Mouse (Mus musculus) forebrain, embryonic 13.5 days (tissue): ENCODE data around the gene Tmem150c. TPM values are rescaled to one million over a fixed set of nuclear protein-coding genes. Genes with fewer than 3 reads are reported as not detected.

Experiments used
- ATAC-seq: fragments of 200-750 bp; cut with Nextera tagmentation; 2 replicates; pipeline ENCODE4 v1.8.0; 2017
- H3K27ac ChIP-seq: fragments of 300-500 bp; sonication (generic); 2 replicates; pipeline ENCODE4 v1.5.1; 2015; ENCODE audit warnings: inconsistent platforms, mild to moderate bottlenecking, moderate library complexity
- H3K27me3 ChIP-seq: fragments of 300-500 bp; sonication (generic); 2 replicates; pipeline ENCODE4 v1.6.1; 2015; ENCODE audit warnings: mild to moderate bottlenecking, inconsistent platforms
- H3K36me3 ChIP-seq: fragments of 300-500 bp; sonication (generic); 2 replicates; pipeline ENCODE4 v1.6.1; 2015; ENCODE audit warnings: mild to moderate bottlenecking, inconsistent platforms; ENCODE audit not compliant: poor library complexity, severe bottlenecking
- H3K4me1 ChIP-seq: fragments of 300-500 bp; sonication (generic); 2 replicates; pipeline ENCODE4 v1.6.1; 2015; ENCODE audit warnings: inconsistent platforms
- H3K4me2 ChIP-seq: fragments of 300-500 bp; sonication (generic); 2 replicates; pipeline ENCODE4 v1.6.1; 2015; ENCODE audit warnings: inconsistent platforms, mild to moderate bottlenecking, moderate library complexity
- H3K4me3 ChIP-seq: fragments of 300-500 bp; sonication (generic); 2 replicates; pipeline ENCODE4 v1.5.1; 2015; ENCODE audit warnings: mild to moderate bottlenecking, inconsistent platforms
- H3K9ac ChIP-seq: fragments of 300-500 bp; sonication (generic); 2 replicates; pipeline ENCODE4 v1.6.1; 2015; ENCODE audit warnings: mild to moderate bottlenecking, inconsistent platforms
- H3K9me3 ChIP-seq: fragments of 300-500 bp; sonication (generic); replicated peaks from 2 replicates; pipeline ENCODE4 v1.6.1; 2016; ENCODE audit warnings: inconsistent platforms
- whole genome bisulfite sequencing: fragments of 180-500 bp; shearing (Covaris S2); methylation state at CpG from one replicate; pipeline ENCODE4 v1.1.7; 2015; 5-methylcytosine and 5-hydroxymethylcytosine counted together
- polyA plus RNA-seq: library from polyadenylated mRNA; unstranded; fragments of >200 nt; fragmentation: Nextera tagmentation; extraction: Ambion mirVana; gene quantifications from 2 replicates; pipeline ENCODE4 v1.2.1, GENCODE M21; 2015

The Tmem150c gene
- polyA plus RNA-seq = 12.7 and 14.0 TPM in 2 replicates

DNA sequence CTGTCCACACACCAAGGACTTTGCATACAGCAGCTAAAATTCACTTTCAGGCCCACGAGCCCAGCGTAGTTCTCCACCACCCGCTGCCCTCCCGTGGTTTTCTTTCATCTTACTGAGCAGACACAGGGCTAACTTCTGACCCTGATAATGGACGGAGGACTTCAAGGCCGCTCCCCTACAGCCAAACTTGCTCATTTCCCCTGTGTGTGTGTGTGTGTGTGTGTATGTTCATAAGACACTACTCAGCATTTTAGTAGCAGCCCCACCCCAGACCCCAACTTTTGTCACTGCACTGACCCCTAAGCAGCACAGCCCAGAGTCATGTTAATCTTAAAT, at the start of gene Tmem150c:
Tmem150c (minus strand) TSS at position 171 of the 336 bp plus-strand sequence.
- Histone ChIP-seq H3K4me2 (peak within 1 kb of the TSS; percentile 88), H3K27ac (peak within 1 kb of the TSS; percentile 48)
- ATAC-seq = no peak

DNA sequence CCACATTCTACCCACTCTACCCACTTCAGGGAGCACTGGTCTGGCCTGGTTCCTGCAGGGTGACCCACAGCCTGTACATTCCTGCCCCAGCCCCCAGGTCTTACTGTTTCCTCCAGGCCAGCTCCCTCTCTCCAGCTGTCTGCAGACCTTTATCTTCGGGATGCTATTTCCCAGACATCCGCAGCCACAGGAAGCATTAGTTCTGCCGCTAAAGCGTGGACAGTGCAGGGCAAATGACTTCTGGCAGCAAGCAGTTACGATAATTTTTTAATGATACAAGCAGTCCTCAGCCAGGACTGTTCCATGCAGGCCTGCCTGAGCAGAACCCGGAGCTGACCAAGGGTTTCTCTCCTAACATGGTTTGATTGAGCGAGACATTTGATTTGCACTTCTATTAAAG, 49.5 kb upstream of the Tmem150c start:
- H3K4me3 ChIP-seq = no peak overlapping the region
- no peaks in the 10 kb centered on the region for H3K9me3 ChIP-seq
- H3K27me3 ChIP-seq = no peaks in the 10 kb centered on the region
- no peak overlapping the region for H3K27ac ChIP-seq
- no peaks in the 10 kb centered on the region for H3K36me3 ChIP-seq
- no peak for ATAC-seq
- no peak overlapping the region for H3K4me2 ChIP-seq
- H3K9ac ChIP-seq = no peak overlapping the region
- H3K4me1 ChIP-seq = no peaks in the 10 kb centered on the region
- 90% methylated on average over 7 of the region's 7 CpGs for WGBS

More for the DNA sequence above, at the start of gene Tmem150c:
- 7% methylated on average over 6 of the region's 6 CpGs for WGBS
- no peaks in the 10 kb centered on the region for H3K9me3 ChIP-seq
- no peaks in the 10 kb centered on the region for H3K36me3 ChIP-seq
- H3K9ac ChIP-seq = peak within 1 kb of the TSS; percentile 89
- H3K4me1 ChIP-seq = peaks cover 9% of the 10 kb centered on the region; the same call in 1 of the 2 replicates
- peak within 1 kb of the TSS; percentile 79 for H3K4me3 ChIP-seq
- H3K27me3 ChIP-seq = peaks cover 4% of the 10 kb centered on the region; the same call in 1 of the 2 replicates

DNA sequence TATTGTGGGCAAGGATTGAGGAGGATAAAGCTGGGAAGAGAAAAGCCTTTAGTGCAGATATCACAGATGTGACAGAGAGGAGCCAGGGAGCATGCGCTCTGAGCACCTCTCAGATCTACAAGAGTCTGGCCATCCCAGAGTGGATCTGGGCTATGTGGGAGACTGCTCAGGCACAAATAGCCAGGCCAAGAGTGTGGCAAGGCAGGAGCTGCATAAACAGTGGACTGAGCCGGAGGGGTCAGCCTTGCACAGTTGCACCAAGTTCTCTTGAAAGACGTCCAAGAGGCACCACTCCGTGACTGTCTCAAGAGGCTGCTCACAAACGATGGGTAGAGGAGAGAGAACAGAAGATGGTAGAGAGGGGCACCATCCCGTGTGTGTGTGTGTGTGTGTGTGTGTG, 47.1 kb upstream of the Tmem150c start:
- 73% methylated on average over 6 of the region's 6 CpGs for WGBS
- H3K9ac ChIP-seq = no peak overlapping the region
- H3K36me3 ChIP-seq = no peaks in the 10 kb centered on the region
- no peak overlapping the region for H3K4me3 ChIP-seq
- H3K4me1 ChIP-seq = no peaks in the 10 kb centered on the region
- no peak overlapping the region for H3K27ac ChIP-seq
- no peak for ATAC-seq
- no peaks in the 10 kb centered on the region for H3K9me3 ChIP-seq
- no peaks in the 10 kb centered on the region for H3K27me3 ChIP-seq
- no peak overlapping the region for H3K4me2 ChIP-seq

DNA sequence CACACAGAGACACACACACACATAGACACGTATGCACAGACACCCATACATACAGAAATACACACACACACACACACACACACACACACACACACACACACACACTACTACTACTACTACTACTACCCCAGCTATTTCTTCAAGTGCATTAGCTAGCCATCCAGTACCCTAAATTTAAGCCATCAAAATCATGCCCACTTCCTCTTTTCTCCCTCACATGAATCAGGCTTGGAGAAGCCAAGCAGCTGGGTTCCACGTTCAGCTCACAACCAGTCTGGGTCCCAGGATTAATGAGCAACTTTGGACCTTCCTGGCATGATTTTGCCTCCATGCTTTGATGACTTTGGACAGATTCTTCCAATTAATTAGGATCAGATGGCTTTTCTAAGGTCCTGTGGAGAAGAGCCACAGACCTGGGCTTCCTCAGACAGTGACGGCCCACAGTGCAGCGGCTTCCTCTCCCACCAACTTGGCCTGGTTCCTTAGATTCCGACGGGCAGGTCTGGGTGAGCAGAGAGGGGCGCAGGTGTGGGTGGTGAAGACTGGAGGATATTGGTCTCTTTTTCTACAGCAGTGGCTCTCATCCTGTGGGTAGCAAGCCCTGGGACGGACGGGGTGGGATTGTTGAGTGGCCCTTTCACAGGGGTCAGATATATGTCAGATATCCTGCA, 46.0 kb upstream of the Tmem150c start:
- Histone ChIP-seq H3K4me3 (no peak overlapping the region), H3K4me2 (no peak overlapping the region), H3K36me3 (no peaks in the 10 kb centered on the region), H3K27ac (no peak overlapping the region), H3K9me3 (no peaks in the 10 kb centered on the region), H3K27me3 (no peaks in the 10 kb centered on the region), H3K9ac (no peak overlapping the region), H3K4me1 (peaks cover 9% of the 10 kb centered on the region)
- 86% methylated on average over 9 of the region's 9 CpGs for WGBS
- no peak for ATAC-seq

DNA sequence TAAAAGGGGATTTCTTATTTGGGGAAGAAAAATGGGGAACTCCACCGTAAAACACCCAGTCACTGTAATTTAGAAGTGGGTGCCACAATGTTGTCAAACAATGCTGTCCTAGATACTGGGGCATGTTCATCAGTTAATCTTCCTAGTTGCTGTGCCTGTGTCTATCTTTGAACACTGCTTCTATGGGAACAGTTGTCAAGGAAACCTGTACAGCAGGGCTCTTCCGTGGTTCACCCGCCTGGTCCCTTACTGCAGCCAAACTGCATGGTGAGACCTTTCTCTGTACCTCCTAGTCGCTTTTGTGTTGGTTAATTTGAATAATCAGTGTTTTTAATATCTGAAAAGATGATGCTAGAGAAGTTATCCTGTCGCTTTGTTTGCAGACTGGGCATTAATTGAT, 41.2 kb upstream of the Tmem150c start:
- Histone ChIP-seq H3K27ac (peak overlapping the region; percentile 10; the same call in 1 of the 2 replicates), H3K36me3 (no peaks in the 10 kb centered on the region)
- ATAC-seq = peak; percentile 86

DNA sequence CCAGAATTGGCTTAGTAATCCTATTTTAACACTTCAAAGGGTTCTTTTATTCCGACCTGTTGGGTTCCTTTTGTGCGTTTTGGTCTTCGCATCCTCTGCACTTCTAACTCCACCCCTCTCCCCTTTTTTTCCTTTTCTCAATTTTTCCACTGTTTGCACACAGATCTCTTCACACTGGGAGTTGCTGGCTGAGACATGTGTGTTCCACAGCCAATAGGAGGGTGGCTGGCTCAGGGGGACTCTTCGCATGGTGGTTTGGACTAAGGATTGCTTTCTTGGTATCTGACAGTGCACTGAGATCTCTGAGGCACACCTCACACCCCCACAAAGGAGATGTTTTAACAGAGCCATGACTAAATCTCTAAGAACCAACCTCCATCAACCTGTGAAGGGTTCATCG, 40.7 kb upstream of the Tmem150c start:
- H3K27ac ChIP-seq = 0 out of 2 replicates have a peak overlapping the region, but pooled peaks have one; percentile 48
- H3K4me2 ChIP-seq = no peak overlapping the region
- H3K36me3 ChIP-seq = no peaks in the 10 kb centered on the region
- no peak overlapping the region for H3K9ac ChIP-seq
- ATAC-seq = peak; percentile 66
- H3K27me3 ChIP-seq = peaks cover 4% of the 10 kb centered on the region; the same call in 1 of the 2 replicates
- 15% methylated on average over 5 of the region's 5 CpGs for WGBS
- no peaks in the 10 kb centered on the region for H3K9me3 ChIP-seq
- H3K4me3 ChIP-seq = no peak overlapping the region
- H3K4me1 ChIP-seq = peaks cover 48% of the 10 kb centered on the region

More for the DNA sequence above, 41.2 kb upstream of the Tmem150c start:
- WGBS = 22% methylated on average over 5 of the region's 5 CpGs
- no peak overlapping the region for H3K9ac ChIP-seq
- no peaks in the 10 kb centered on the region for H3K9me3 ChIP-seq
- peaks cover 4% of the 10 kb centered on the region; the same call in 1 of the 2 replicates for H3K27me3 ChIP-seq
- H3K4me3 ChIP-seq = no peak overlapping the region
- 0 out of 2 replicates have a peak overlapping the region, but pooled peaks have one; percentile 6 for H3K4me2 ChIP-seq
- peaks cover 48% of the 10 kb centered on the region for H3K4me1 ChIP-seq

DNA sequence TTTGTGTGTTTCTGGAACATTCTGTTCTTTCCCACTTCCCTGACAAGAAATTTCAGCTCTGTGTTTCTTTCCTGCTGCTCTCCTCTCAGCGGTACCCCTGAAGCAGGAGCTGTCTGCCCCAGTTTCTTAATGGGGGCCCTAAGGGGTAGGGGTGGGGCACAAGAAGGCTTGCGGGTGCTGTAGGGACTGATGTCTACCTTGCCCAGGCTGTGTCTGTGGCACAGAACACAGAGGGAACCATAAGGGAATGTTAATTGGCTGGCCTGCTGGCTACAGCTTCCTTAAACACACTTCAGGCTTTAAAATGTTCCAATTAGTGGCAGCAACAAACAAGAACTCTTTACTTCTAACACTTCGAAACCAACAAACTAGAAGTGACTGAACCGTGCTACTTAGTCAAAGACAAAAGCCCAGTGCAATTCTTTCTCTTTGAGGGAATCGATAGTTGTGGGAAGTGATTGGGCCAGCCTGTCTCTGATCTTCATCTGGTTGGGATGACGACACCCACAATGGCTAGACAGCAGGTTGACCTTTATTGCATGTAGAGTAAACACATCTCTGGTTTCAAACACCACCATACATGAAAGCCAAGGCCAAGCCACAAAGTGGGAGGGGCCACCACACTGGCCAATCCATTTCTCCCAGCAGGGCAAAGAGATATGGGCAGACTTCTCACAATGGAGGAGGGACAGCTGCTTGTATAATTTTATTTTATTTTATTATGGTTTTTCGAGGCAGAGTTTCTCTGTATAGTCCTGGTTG, 39.7 kb upstream of the Tmem150c start:
- H3K4me1 ChIP-seq = peaks cover 48% of the 10 kb centered on the region
- ATAC-seq = no peak
- H3K9me3 ChIP-seq = no peaks in the 10 kb centered on the region

DNA sequence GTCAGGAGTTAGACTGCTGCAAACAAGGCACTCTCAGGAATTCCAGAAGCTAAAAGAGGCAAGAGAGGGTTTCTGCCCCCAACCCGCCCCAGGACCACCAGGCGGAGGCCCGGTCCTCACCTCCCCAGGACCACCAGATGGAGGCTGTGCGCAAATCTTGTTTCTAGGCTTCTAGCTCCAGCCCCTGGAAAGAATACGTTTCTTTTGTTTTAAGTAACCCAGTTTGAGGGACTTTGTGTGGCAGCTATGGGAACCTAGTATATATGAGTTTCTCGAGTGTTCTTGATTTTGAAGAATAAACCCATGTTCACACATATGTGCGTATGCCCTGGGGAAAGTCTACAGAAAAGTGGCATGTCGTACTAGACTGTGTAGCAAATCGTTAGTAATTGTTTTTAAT, 37.9 kb upstream of the Tmem150c start:
- 59% methylated on average over 9 of the region's 9 CpGs for WGBS
- H3K4me1 ChIP-seq = peaks cover 48% of the 10 kb centered on the region

More for the DNA sequence above, 39.7 kb upstream of the Tmem150c start:
- Histone ChIP-seq H3K4me2 (no peak overlapping the region), H3K27me3 (peaks cover 4% of the 10 kb centered on the region; the same call in 1 of the 2 replicates), H3K4me3 (no peak overlapping the region), H3K9ac (no peak overlapping the region), H3K27ac (peak overlapping the region; percentile 48), H3K36me3 (no peaks in the 10 kb centered on the region)
- 30% methylated on average over 7 of the region's 7 CpGs for WGBS

DNA sequence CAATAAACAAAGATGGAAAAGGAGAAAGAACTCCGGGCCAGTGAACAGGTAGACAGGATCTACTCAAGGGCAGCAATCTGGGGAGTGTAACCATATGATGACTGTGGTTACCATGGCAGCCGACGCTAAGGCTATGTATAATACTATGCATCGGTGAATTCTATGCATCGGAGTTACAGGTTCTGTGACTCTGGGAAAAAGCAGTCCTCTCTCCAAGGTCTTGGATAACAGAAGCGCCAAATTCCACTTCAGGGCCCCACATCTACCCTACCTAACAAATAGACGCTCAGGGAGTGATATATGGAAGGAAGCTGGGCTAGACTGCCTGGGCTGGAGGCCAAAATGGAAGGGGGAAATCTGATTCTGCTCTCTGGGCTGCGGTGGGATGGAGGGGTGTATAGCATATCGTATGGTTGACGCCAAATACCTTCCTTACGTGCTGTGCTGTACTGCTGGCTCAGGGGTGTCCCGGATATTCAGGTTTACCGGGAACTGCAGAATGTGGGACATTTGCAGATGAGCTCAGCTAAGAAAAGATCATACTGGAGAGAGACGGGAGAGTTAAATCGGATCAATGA, 37.3 kb upstream of the Tmem150c start:
- no peak overlapping the region for H3K9ac ChIP-seq
- peaks cover 4% of the 10 kb centered on the region; the same call in 1 of the 2 replicates for H3K27me3 ChIP-seq
- whole genome bisulfite sequencing = 53% methylated on average over 15 of the region's 15 CpGs
- no peak overlapping the region for H3K4me3 ChIP-seq
- H3K27ac ChIP-seq = no peak overlapping the region
- H3K4me1 ChIP-seq = peaks cover 48% of the 10 kb centered on the region
- no peak for ATAC-seq
- H3K36me3 ChIP-seq = no peaks in the 10 kb centered on the region
- no peak overlapping the region for H3K4me2 ChIP-seq
- H3K9me3 ChIP-seq = no peaks in the 10 kb centered on the region

More for the DNA sequence above, 37.9 kb upstream of the Tmem150c start:
- Histone ChIP-seq H3K27ac (no peak overlapping the region), H3K4me3 (no peak overlapping the region), H3K9me3 (no peaks in the 10 kb centered on the region), H3K9ac (no peak overlapping the region), H3K36me3 (no peaks in the 10 kb centered on the region), H3K4me2 (no peak overlapping the region), H3K27me3 (peaks cover 4% of the 10 kb centered on the region; the same call in 1 of the 2 replicates)
- no peak for ATAC-seq

DNA sequence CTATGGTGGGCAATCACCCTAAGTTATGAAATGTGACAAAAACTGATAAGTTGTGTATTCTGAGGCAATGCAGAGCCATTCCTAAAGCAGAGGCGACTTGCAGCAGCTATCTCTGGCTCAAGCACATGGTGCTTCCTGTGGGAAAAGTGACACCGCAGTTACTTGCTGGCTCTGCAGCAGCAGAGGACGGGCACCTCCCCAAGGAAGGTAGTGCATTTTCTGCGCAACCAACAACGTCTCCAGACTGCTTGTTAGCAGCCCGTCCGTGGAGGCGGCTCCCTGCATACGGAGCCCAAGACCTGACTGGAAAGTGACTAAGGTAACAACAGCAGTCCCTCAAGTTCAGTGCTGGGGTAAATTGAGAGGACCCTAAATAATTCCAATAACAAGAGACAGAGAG, 36.8 kb upstream of the Tmem150c start:
- Histone ChIP-seq H3K4me3 (no peak overlapping the region), H3K27me3 (peaks cover 4% of the 10 kb centered on the region; the same call in 1 of the 2 replicates), H3K36me3 (no peaks in the 10 kb centered on the region), H3K27ac (no peak overlapping the region), H3K4me1 (peaks cover 47% of the 10 kb centered on the region), H3K4me2 (no peak overlapping the region), H3K9ac (no peak overlapping the region), H3K9me3 (no peaks in the 10 kb centered on the region)
- ATAC-seq = no peak
- 77% methylated on average over 9 of the region's 9 CpGs for WGBS

DNA sequence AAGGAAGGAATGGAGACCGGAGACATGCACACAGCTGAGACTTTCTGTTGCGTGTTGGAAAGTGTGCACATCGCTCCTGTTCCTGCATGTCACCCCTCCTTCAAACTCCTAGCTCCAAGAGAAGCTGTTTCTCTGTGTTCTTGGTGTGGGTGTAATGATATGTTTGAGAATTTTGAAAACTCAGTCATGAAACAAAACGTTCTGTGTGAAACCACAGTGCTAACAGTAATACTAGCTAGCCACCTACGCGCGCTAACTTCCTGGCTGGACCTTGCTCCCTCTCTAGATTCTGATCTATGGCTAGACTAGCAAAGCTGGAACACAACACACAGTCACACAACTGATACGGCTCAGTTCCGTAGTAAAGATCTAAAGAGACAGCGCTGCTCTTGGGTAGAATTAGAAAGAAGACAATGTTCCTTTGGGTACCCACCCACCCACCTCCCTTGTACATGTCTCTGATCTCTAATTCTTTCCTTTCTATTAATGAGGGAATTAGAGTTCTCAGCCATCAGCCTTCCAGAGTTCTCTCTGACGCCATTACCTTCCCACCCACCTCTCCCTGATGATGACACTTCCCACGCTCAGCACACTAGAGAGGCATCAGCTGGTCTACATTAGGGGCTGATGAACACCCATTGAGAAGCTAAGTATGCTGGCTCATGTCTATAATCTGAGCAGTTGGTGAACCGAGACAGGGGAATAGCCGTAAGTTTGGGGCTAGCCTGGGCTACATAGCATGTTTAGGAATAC, 32.0 kb upstream of the Tmem150c start:
- Histone ChIP-seq H3K36me3 (no peaks in the 10 kb centered on the region), H3K27ac (no peak overlapping the region), H3K9me3 (no peaks in the 10 kb centered on the region), H3K4me1 (peaks cover 3% of the 10 kb centered on the region; the same call in 1 of the 2 replicates), H3K4me2 (no peak overlapping the region), H3K9ac (no peak overlapping the region), H3K4me3 (no peak overlapping the region), H3K27me3 (no peaks in the 10 kb centered on the region)
- whole genome bisulfite sequencing = 94% methylated on average over 14 of the region's 14 CpGs
- ATAC-seq = no peak
